Mouse (Mus musculus) bone marrow, adult 2 months (tissue): ENCODE measurements around the gene Vps13d. TPM values are rescaled to one million over a fixed set of nuclear protein-coding genes. Genes with fewer than 3 reads are reported as not detected.
A peak's percentile ranks its signal among the peaks of the same experiment; 100 is the strongest.

Experiments used
- H3K27ac ChIP-seq: fragments of 200-500 bp; 2 replicates; pipeline ENCODE4 v1.5.1; 2012; ENCODE audit warnings: low read depth, mild to moderate bottlenecking, control low read depth, inconsistent platforms, low read length; ENCODE audit not compliant: control insufficient read depth, poor library complexity, insufficient read depth
- H3K4me1 ChIP-seq: fragments of 200-500 bp; 2 replicates; pipeline ENCODE4 v1.6.1; 2011; ENCODE audit warnings: low read length; ENCODE audit not compliant: control insufficient read depth, insufficient read depth
- H3K4me3 ChIP-seq: fragments of 200-500 bp; replicated peaks from 2 replicates; pipeline ENCODE3; 2011; ENCODE audit warnings: mild to moderate bottlenecking, low read depth, low read length, control low read depth; ENCODE audit not compliant: control insufficient read depth
- CTCF ChIP-seq: fragments of 200-500 bp; IDR thresholded peaks from 2 replicates; pipeline ENCODE4 v1.5.1; 2011; ENCODE audit warnings: low read length, control low read depth; ENCODE audit not compliant: control insufficient read depth, insufficient read depth
- POLR2A ChIP-seq: fragments of 200-500 bp; IDR thresholded peaks from 2 replicates; pipeline ENCODE4 v1.6.1; 2011; ENCODE audit warnings: low read depth, mild to moderate bottlenecking, control low read depth, low read length, borderline replicate concordance; ENCODE audit not compliant: control insufficient read depth
- WGBS: fragments of 180-500 bp; shearing (Covaris S2); methylation state at CpG from one replicate; pipeline ENCODE4 v1.1.7; 2018; 5-methylcytosine and 5-hydroxymethylcytosine counted together
- polyA plus RNA-seq: library from polyadenylated mRNA; stranded (reverse); fragments of >200 nt; gene quantifications from 2 replicates; pipeline ENCODE4 v1.2.4, GENCODE M21; 2011; ENCODE audit warnings: low replicate concordance; ENCODE audit not compliant: missing spikeins, insufficient read depth, insufficient read length

The Vps13d gene
- polyA plus RNA-seq, 1 experiment, result 35.3 TPM

- WGBS, result 47% methylated on average over 7 of the region's 7 CpGs
These were observed 168.4 kb downstream of the Vps13d start for GRCm38 (mm10) chr4:145026449-145026851.

GRCm38 (mm10) chr4:145025409-145025762, 169.4 kb downstream of the Vps13d start:
- 45% methylated on average over 7 of the region's 7 CpGs for WGBS
- H3K27ac ChIP-seq, result peak overlapping the region; percentile 31
- H3K4me1 ChIP-seq, result peaks cover 6% of the 10 kb centered on the region
- no peak for TF ChIP-seq POLR2A
- H3K4me3 ChIP-seq, result no peak overlapping the region

More at GRCm38 (mm10) chr4:145026449-145026851, 168.4 kb downstream of the Vps13d start:
- Histone ChIP-seq H3K4me3 (no peak overlapping the region), H3K4me1 (peaks cover 6% of the 10 kb centered on the region), H3K27ac (peak overlapping the region; percentile 39; the same call in 1 of the 2 replicates)
- TF ChIP-seq POLR2A (no peak), CTCF (no peak)

- 30% methylated on average over 8 of the region's 8 CpGs for WGBS
- Histone ChIP-seq H3K27ac (no peak overlapping the region), H3K4me3 (no peak overlapping the region), H3K4me1 (peaks cover 8% of the 10 kb centered on the region)
- no peak for TF ChIP-seq CTCF
- TF ChIP-seq POLR2A, result no peak
These were observed 170.0 kb downstream of the Vps13d start for GRCm38 (mm10) chr4:145024694-145025408.

- WGBS, result 75% methylated on average over 6 of the region's 6 CpGs
- no peak overlapping the region for H3K4me3 ChIP-seq
- no peak for TF ChIP-seq CTCF
- TF ChIP-seq POLR2A, result no peak
- peaks cover 12% of the 10 kb centered on the region for H3K4me1 ChIP-seq
- H3K27ac ChIP-seq, result no peak overlapping the region
These were observed 170.9 kb downstream of the Vps13d start for GRCm38 (mm10) chr4:145023911-145024310.

- TF ChIP-seq CTCF (no peak), POLR2A (no peak)
- Histone ChIP-seq H3K4me3 (no peak overlapping the region), H3K27ac (no peak overlapping the region), H3K4me1 (peaks cover 13% of the 10 kb centered on the region)
- WGBS, result 74% methylated on average over 5 of the region's 5 CpGs
These were observed 172.0 kb downstream of the Vps13d start for GRCm38 (mm10) chr4:145022815-145023214.

GRCm38 (mm10) chr4:145022211-145022610, 172.6 kb downstream of the Vps13d start:
- H3K4me3 ChIP-seq, result no peak overlapping the region
- WGBS, result 90% methylated on average over 2 of the region's 2 CpGs
- no peak for TF ChIP-seq CTCF
- TF ChIP-seq POLR2A, result no peak
- no peak overlapping the region for H3K27ac ChIP-seq
- H3K4me1 ChIP-seq, result peaks cover 15% of the 10 kb centered on the region

- Histone ChIP-seq H3K4me3 (no peak overlapping the region), H3K27ac (no peak overlapping the region), H3K4me1 (peaks cover 13% of the 10 kb centered on the region)
- TF ChIP-seq CTCF, result no peak
- no peak for TF ChIP-seq POLR2A
- 87% methylated on average over 2 of the region's 2 CpGs for WGBS
These were observed 174.4 kb downstream of the Vps13d start for GRCm38 (mm10) chr4:145020383-145020782.

- H3K27ac ChIP-seq, result peak overlapping the region; percentile 60; the same call in 1 of the 2 replicates
- WGBS, result 18% methylated on average over 3 of the region's 3 CpGs
- TF ChIP-seq CTCF (no peak), POLR2A (no peak)
- no peak overlapping the region for H3K4me3 ChIP-seq
- peaks cover 9% of the 10 kb centered on the region for H3K4me1 ChIP-seq
These were observed 175.6 kb downstream of the Vps13d start for GRCm38 (mm10) chr4:145019121-145019714.

GRCm38 (mm10) chr4:145017745-145018144, 177.1 kb downstream of the Vps13d start:
- H3K4me1 ChIP-seq, result peaks cover 11% of the 10 kb centered on the region
- WGBS, result 42% methylated on average over 2 of the region's 2 CpGs
- no peak overlapping the region for H3K4me3 ChIP-seq
- TF ChIP-seq CTCF (no peak), POLR2A (no peak)
- H3K27ac ChIP-seq, result peak overlapping the region; percentile 30; the same call in 1 of the 2 replicates

- H3K4me1 ChIP-seq, result peaks cover 11% of the 10 kb centered on the region
- H3K27ac ChIP-seq, result no peak overlapping the region
- no peak overlapping the region for H3K4me3 ChIP-seq
- WGBS, result 67% methylated on average over 1 of the region's 1 CpGs
- TF ChIP-seq POLR2A, result no peak
These were observed 178.1 kb downstream of the Vps13d start for GRCm38 (mm10) chr4:145016669-145017068.
